Mouse (Mus musculus) adrenal gland, adult 2 months (tissue): ENCODE data around the gene Fads2. TPM values are rescaled to one million over a fixed set of nuclear protein-coding genes. Genes with fewer than 3 reads are reported as not detected.
A peak's percentile ranks its signal among the peaks of the same experiment; 100 is the strongest.

Source experiments
- DNase-seq: peaks from one replicate; pipeline ENCODE4 v3.0.0; 2021
- polyA plus RNA-seq: library from polyadenylated mRNA; depleted of rRNA; stranded (reverse); fragments of >200 nt; gene quantifications from 2 replicates; pipeline ENCODE4 v1.2.3, GENCODE M21; 2012
- total RNA-seq, 2 experiments: library from RNA; stranded (reverse); gene quantifications; 2 replicates each; pipeline ENCODE4 v1.2.3; 2021

Gene Fads2
- total and polyA plus RNA-seq, 3 experiments, result 1,349 to 1,677 (median 1,573) TPM

DNA sequence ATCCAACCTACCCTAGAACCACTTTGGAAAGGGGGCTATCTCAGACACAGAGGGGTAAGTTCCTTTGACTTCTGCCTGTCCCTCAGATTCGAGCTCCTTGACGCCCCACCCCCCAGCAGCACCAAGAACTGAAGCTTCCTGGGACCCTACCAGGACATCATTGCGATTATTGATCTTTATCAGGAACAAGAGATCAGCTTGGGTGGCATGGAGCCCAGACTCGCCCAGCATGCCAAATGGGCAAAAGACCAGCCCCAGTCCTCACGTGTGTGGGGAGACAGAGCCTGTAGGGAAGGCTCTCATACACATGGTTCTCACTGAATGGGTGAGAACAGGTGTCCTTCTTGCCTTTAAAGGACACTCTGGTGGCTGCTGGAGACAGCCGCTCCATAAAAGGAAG, 2.7 kb upstream of the Fads2 start:
- no peak for DNase-seq

DNA sequence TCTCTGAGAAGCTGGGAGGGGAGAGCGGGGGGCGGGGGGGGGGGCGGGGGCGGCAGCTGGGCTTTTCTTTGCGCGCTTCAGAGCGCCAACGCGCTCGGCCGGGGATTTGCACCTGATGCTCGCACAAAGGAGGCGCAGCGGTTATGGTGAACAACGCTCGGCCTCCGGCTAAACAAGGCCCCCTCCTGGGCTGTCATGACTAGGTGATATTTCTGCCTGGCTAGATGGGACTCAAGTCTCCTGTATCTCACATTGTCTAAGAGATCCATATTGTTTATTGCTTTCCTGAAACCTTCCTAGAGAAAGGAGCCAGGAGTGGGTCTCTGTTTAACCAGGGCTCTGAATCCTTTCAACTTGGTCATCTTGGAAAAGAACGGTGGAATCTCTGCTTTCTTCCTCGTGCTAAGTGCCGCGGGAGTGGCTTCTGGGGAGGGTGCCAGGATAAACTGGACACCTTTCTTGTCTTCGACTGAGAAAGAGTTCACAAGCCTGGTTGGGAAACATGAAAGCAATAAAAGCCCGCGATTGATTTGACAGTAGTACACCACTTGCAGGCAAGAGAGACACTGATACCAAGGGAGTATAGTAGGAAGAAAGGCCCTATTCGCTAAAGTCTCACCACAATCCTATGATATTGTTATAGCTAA, 631 bp upstream of the Fads2 start:
- no peak for DNase-seq

GRCm38 (mm10) chr19:10100631-10101071, 895 bp downstream of the Fads2 start:
- peak; percentile 88 for DNase-seq

- DNase-seq, result no peak
Measured at GRCm38 (mm10) chr19:10097826-10098225, 3.7 kb downstream of the Fads2 start.

GRCm38 (mm10) chr19:10096371-10096876, 5.1 kb downstream of the Fads2 start:
- peak; percentile 35 for DNase-seq

DNA sequence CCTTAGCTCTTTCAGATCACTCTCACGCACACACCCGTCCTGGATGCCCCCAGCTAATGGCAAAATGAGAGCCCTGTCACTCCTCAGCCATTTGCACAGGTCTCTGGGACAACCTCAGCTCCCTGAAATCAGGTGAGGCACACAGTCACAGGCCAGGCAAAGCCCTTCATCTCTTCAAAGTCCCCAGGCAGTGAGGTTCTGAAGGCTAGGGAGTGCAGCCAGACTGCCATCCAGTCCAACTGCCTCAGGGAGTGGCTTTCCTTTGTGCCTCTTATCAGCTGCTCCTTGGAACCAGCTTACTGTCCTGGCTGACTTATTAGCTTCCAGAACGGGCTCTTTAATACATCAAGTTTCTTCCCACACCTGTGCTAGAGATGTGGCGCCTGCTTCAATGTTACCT, 6.9 kb downstream of the Fads2 start:
- DNase-seq, result peak; percentile 60

DNA sequence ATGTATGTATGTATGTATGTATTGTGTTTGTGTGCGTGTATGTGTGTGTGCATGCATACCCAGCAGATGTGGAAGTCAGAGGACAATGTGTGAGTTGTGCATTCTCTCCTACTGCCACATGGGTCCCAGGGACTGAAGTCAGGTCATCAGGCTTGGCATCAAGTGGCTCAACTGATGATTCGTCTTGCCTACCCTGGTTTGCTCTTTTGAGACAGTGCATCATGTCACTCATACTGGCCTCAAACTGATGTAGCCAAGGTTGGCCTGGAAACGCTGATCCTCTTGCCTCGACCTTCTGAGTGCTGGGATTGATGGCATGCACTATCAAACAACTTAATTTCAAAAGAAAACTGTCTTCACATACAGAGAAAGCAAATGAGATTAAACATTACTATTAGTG, 7.7 kb downstream of the Fads2 start:
- peak; percentile 66 for DNase-seq

DNA sequence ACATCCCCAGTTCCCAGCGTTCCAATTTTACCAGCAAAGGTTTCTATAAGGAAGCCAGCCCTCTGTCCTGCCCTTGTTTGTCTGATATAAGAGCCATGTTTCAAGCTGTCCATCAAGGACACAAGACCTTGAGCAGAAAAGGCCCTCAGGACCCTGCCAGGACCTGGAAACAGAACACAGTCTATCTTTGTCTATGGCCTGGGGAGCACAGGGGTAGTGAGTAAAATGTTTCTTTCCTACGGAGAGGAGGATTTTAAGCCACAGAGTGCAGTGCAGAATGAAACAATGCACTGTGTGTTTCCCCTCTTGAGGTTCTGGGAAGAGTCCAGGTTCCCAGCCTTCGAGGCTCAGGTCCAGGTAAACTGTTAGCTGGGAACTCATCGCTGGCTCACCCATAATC, 14.6 kb downstream of the Fads2 start:
- no peak for DNase-seq

- DNase-seq, result no peak
Measured at GRCm38 (mm10) chr19:10085454-10085853, 16.1 kb downstream of the Fads2 start.

GRCm38 (mm10) chr19:10082105-10082504, 19.4 kb downstream of the Fads2 start:
- DNase-seq, result no peak

GRCm38 (mm10) chr19:10080384-10080783, 21.2 kb downstream of the Fads2 start:
- peak; percentile 80 for DNase-seq

DNA sequence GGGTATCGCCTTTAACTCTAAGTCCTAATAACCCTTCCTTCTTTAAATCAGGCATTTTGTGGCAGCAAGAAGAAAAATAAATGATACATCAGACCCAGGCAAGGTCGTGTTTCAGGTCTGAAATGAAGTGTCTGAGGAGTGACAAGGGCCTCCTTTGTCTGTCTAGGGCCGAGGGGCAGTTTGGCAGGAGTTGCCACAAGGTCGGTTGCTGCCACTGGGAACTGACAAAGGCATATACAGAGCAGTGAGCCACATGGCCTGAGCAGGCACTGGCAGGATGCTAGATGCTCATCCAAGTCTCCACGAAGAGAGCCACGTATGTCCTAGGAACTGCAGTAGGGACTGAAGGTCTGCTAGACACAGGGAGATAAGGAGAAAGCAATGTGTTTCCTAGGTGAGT, 23.2 kb downstream of the Fads2 start:
- no peak for DNase-seq

GRCm38 (mm10) chr19:10073145-10073544, 28.4 kb downstream of the Fads2 start:
- no peak for DNase-seq

DNA sequence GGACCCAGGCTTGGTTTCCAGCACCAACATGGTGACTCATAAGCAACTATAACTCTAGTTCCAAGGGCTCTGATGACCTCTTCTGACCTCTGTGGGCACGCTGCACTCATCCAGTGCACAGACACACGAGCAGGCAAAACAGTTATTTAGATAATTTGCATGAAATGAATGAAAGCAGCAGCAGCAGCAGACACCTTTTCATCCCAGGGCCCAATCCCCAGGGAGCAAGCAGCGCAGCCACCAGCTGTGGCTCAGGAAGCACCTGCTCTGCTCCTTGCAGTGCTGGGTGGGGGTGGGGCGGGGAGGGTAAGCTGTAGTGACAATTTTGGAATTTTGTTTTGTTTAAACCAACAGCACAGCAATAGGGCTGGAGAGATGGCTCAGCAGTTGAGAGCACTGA, 29.7 kb downstream of the Fads2 start:
- DNase-seq, result no peak

GRCm38 (mm10) chr19:10071166-10071565, 30.4 kb downstream of the Fads2 start:
- peak; percentile 76 for DNase-seq

DNA sequence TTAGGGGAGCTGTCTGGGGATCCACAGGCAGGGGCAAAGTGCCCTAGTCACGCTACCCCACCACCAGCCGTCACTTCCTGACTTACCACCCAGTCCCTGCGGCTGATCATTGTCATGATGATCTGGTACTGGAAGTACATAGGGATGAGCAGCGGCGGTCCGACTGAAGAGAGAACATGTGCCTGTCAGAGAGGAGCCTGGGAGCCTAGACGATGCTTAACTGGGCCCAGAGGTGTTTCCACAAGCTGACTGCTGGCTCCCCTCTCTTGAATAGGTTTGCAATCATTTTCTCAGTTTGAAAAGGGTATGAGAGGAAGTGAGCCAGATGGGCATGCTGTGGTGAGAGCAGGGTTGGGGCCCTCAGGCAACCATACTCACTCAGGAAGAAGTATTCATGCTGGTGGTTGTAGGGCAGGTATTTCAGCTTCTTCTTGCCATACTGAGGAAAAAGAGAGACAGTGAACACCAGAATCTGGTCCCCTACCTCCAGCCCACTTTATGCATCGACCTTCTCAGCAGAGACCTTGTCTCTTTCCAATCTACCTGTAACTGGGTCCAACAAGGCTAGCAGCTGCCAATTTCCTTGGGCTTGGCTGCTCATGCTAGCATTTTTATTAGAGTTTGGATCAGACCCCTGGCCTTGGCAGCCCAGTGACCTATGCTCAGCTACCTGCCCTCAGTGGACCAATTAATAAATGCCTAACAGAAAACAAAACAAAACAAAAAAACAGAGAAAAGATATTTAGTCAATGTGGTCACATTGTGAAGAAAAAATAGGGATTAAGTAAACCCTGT, 31.2 kb downstream of the Fads2 start:
- DNase-seq, result no peak

- DNase-seq, result no peak
Measured at GRCm38 (mm10) chr19:10067701-10068100, 33.8 kb downstream of the Fads2 start.

DNA sequence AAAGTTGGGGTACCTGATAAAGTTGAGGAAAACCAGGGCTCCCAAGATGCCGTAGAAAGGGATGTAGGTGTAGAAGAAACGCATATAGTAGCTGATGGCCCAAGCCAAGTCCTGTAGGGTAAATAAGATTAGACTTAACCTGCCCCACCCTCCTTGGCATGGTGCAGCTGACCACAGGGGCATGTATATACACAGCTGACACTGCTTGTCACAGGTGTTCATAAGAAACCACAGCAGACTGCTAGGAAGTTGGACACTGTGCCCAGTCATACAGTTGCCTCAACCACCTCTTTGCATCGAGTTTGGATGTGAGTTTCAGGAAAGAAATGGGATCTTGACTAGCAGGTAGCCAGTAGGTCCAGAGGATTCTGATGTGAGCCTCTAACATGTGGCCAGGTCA, 35.0 kb downstream of the Fads2 start:
- DNase-seq, result no peak

- no peak for DNase-seq
Measured at GRCm38 (mm10) chr19:10066189-10066500, 35.4 kb downstream of the Fads2 start.

GRCm38 (mm10) chr19:10065465-10066188, 35.9 kb downstream of the Fads2 start:
- DNase-seq, result no peak

DNA sequence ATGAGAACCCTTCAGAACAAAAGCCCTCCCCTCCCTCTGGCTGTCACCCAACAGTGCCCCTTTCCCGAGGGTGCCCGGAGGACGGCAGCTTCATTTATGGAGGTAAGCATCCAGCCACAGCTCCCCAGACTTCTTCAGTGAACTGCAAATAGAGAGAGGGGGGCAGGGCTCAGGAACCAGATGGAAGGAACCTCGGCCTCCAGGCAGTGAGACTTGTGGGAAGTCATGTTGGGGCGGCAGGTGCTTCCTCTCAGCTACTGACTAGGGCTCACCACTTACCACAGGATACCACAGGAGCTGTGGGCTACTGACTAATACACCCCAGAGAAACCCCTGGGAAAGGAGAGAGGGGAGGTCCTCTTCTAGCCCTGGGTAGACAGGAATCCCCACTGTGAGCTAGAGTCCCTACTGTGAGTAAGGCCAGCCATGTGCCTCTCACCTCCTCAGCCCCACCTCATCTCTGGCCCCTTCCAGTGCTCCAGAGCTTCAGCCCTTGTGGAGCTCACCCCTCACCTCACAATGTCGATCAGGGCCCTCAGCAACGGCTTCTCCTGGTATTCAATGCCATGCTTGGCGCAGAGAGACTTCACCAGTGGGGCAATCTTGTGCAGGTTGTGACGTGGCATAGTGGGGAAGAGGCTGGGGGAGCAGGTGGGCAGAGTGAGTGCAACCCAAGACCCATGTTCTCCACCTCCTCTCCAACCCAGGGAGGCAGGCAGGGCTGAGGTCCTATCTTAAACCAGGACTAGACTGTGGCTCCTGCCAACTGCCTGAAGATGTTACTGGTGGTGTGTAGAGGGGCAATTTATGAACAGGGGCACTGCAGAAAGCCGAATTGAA, 37.2 kb downstream of the Fads2 start:
- no peak for DNase-seq

DNA sequence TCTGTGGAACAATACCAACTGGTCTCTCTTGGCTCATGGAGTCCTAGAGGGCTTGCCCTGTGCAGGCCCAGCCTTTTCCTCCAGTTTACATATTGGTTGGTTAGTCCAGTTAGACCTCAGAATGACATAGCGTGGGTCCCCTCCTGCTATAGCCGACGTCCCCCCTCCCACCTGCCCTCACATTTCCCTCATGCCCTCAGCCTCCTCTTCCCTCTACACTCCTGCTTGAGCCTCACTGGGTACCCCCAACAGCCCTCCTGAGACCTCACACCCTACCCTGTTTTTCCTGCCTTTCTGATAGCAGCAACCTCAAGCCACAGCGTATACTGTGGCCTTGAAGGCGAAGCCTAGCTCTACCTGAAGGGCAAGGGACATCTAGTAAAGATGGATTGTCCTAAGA, 38.7 kb downstream of the Fads2 start:
- DNase-seq, result no peak
